Mouse (Mus musculus): ENCODE measurements around the gene Dnah12. TPM values are rescaled to one million over a fixed set of nuclear protein-coding genes. Genes with fewer than 3 reads are reported as not detected.
"Not testable (repeated sequence)": the region's sequence is repeated elsewhere in the genome, so short reads cannot be mapped to it uniquely, and the experiment has no call there.

The Dnah12 gene
- polyA plus RNA-seq, 1 experiment: 0.15 TPM

DNA sequence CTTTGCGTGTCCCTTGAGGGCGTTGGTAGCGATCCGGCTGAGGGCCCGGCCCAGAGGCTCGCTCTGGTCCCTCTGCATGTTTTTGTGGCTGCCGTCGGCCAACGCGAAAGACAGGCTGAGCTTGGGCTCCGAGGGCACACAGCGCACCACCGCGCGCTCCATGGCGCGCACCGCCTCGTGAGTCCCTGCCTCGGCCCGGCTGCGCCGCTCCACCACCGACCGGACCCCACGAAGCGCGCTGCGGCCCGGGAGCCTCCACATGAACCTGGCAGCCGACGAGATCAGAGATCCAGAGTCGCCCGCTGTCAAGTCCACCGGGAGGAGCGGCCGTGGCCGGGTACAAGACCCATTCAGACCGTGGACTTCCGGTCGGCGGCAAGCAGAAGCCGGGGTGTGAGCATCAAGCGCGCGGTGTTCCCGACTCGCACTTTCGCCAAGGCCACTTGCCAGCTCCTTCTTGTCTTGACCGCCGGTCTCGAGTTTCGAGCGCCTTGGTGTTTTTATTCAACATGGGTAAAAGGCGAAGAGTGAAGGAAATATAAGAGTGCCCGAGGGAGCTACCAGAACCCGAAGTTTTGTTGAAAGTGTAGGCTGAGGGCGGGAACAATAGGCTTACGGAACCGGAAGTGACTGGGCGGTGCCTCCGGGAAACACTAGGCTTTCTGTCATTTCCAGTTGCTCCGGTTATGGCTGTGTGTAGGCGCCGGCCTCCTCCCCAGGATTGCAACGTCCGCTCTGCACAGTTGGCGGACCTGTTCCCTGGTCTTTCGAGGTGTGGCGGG, 23.6 kb upstream of the Dnah12 start, which contains the start of gene Pde12:
Gene Pde12 (minus strand): TSS at position 592 of the 782 bp plus-strand sequence.
- TF ChIP-seq POLR2A (IDR thresholded peaks at IDR 0.05; ENCODE audit: insufficient read depth, low read length): peak; percentile 26
- no peak for TF ChIP-seq CTCF (IDR thresholded peaks at IDR 0.05; ENCODE audit: low read depth, low read length)
- Histone ChIP-seq H3K9ac (ENCODE audit: low read depth, poor library complexity, severe bottlenecking) (peak within 1 kb of the TSS; percentile 80), H3K4me1 (ENCODE audit: control insufficient read depth, insufficient read depth, low read length) (no peaks in the 10 kb centered on the region), H3K27ac (ENCODE audit: insufficient read depth, low read length) (peak within 1 kb of the TSS; percentile 55), H3K4me3 (ENCODE audit: low read depth, low read length) (peak within 1 kb of the TSS; percentile 75), H3K27me3 (ENCODE audit: control insufficient read depth, insufficient read depth, low read length, poor library complexity, severe bottlenecking) (no peaks in the 10 kb centered on the region), H3K9me3 (replicated peaks; ENCODE audit: control insufficient read depth, insufficient read depth, low read length, poor library complexity, severe bottlenecking) (no peaks in the 10 kb centered on the region), H3K36me3 (ENCODE audit: control insufficient read depth, insufficient read depth, low read length, poor library complexity, severe bottlenecking) (peaks cover 20% of the 10 kb centered on the region)

- Histone ChIP-seq H3K4me3 (ENCODE audit: low read depth, low read length) (no peak overlapping the region), H3K9me3 (replicated peaks; ENCODE audit: control insufficient read depth, insufficient read depth, low read length, poor library complexity, severe bottlenecking) (no peaks in the 10 kb centered on the region), H3K27ac (ENCODE audit: insufficient read depth, low read length) (no peak overlapping the region), H3K4me1 (ENCODE audit: control insufficient read depth, insufficient read depth, low read length) (peaks cover under 1% of the 10 kb centered on the region), H3K27me3 (ENCODE audit: control insufficient read depth, insufficient read depth, low read length, poor library complexity, severe bottlenecking) (no peaks in the 10 kb centered on the region), H3K9ac (ENCODE audit: low read depth, poor library complexity, severe bottlenecking) (no peak overlapping the region), H3K36me3 (ENCODE audit: control insufficient read depth, insufficient read depth, low read length, poor library complexity, severe bottlenecking) (peaks cover 6% of the 10 kb centered on the region)
- no peak for TF ChIP-seq POLR2A (IDR thresholded peaks at IDR 0.05; ENCODE audit: insufficient read depth, low read length)
- TF ChIP-seq CTCF (IDR thresholded peaks at IDR 0.05; ENCODE audit: low read depth, low read length): no peak
- no peak for TF ChIP-seq EP300 (IDR thresholded peaks at IDR 0.05; ENCODE audit: insufficient read depth, low read depth, low read length)
These were observed 22.1 kb upstream of the Dnah12 start for GRCm38 (mm10) chr14:26670964-26671363.

DNA sequence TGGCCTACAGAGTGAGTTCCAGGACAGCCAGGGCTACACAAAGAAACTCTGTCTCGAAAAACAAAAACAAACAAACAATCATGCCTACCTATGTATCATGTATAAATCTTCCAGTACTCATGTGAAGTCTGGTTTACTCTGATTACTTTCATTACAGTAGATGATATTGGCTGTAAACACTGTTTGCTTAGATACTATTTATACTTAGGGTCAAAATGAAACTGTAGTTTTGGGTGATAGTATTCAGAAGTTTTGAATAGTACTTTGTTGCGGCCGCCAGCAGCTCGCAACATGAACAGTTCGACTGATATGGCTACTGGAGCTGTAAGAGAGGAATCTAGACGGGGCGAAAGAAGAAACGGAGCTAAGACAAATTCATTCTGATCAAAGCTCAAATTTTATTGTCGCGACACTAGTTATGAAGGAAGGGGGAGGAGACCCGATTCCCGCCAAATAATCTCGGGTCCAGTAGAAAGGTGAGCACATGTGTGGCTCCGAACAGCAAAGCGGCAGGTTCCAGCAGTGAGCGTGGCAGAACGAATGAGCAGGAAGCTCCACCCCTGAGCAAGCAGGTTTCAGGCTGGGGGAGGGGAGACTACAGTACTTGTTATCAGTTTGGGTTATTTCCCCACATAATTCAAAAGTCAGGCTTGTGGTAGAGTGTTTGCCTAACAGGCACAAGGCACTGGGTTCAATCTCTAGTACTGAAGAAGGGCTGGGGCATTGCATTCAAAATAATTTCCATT, 21.0 kb upstream of the Dnah12 start:
- H3K9ac ChIP-seq (ENCODE audit: low read depth, poor library complexity, severe bottlenecking); H3K4me1 ChIP-seq (ENCODE audit: control insufficient read depth, insufficient read depth, low read length); H3K9me3 ChIP-seq (replicated peaks; ENCODE audit: control insufficient read depth, insufficient read depth, low read length, poor library complexity, severe bottlenecking); H3K27me3 ChIP-seq (ENCODE audit: control insufficient read depth, insufficient read depth, low read length, poor library complexity, severe bottlenecking); H3K27ac ChIP-seq (ENCODE audit: insufficient read depth, low read length); H3K4me3 ChIP-seq (ENCODE audit: low read depth, low read length); H3K36me3 ChIP-seq (ENCODE audit: control insufficient read depth, insufficient read depth, low read length, poor library complexity, severe bottlenecking): not testable (repeated sequence)

- H3K4me3 ChIP-seq (ENCODE audit: low read depth, low read length); H3K36me3 ChIP-seq (ENCODE audit: control insufficient read depth, insufficient read depth, low read length, poor library complexity, severe bottlenecking); H3K9me3 ChIP-seq (replicated peaks; ENCODE audit: control insufficient read depth, insufficient read depth, low read length, poor library complexity, severe bottlenecking); H3K4me1 ChIP-seq (ENCODE audit: control insufficient read depth, insufficient read depth, low read length); H3K27me3 ChIP-seq (ENCODE audit: control insufficient read depth, insufficient read depth, low read length, poor library complexity, severe bottlenecking); H3K27ac ChIP-seq (ENCODE audit: insufficient read depth, low read length); H3K9ac ChIP-seq (ENCODE audit: low read depth, poor library complexity, severe bottlenecking): not testable (repeated sequence)
These were observed 18.5 kb upstream of the Dnah12 start for GRCm38 (mm10) chr14:26674476-26675169.

DNA sequence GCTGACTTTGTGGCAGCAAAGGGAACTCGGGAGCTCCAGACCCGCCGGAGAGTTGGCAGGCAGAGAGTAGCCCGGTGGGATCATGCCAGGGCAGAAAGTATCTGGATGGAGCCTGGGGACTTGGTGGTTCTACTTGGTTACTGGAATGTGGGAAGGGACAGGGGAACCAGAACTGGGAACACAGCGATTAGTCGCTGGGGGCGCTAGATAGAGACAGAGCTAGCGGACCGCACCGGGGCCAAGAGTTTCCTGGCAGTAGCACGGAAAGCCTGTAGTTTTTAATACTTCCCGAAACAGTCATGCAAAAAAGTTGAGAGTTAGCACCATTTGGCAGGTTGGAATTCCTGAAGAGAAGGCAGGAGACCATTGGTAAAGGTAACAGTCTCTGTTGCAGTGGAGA, 17.7 kb upstream of the Dnah12 start:
- H3K27ac ChIP-seq (ENCODE audit: insufficient read depth, low read length): no peak overlapping the region
- H3K4me1 ChIP-seq (ENCODE audit: control insufficient read depth, insufficient read depth, low read length): peaks cover 2% of the 10 kb centered on the region
- TF ChIP-seq CTCF (IDR thresholded peaks at IDR 0.05; ENCODE audit: low read depth, low read length): peak; percentile 57
- no peak for TF ChIP-seq EP300 (IDR thresholded peaks at IDR 0.05; ENCODE audit: insufficient read depth, low read depth, low read length)
- no peak overlapping the region for H3K4me3 ChIP-seq (ENCODE audit: low read depth, low read length)
- H3K27me3 ChIP-seq (ENCODE audit: control insufficient read depth, insufficient read depth, low read length, poor library complexity, severe bottlenecking): no peaks in the 10 kb centered on the region
- H3K9ac ChIP-seq (ENCODE audit: low read depth, poor library complexity, severe bottlenecking): no peak overlapping the region
- H3K9me3 ChIP-seq (replicated peaks; ENCODE audit: control insufficient read depth, insufficient read depth, low read length, poor library complexity, severe bottlenecking): no peaks in the 10 kb centered on the region
- no peaks in the 10 kb centered on the region for H3K36me3 ChIP-seq (ENCODE audit: control insufficient read depth, insufficient read depth, low read length, poor library complexity, severe bottlenecking)

GRCm38 (mm10) chr14:26675791-26676190, 17.3 kb upstream of the Dnah12 start:
- Histone ChIP-seq H3K9me3 (replicated peaks; ENCODE audit: control insufficient read depth, insufficient read depth, low read length, poor library complexity, severe bottlenecking) (no peaks in the 10 kb centered on the region), H3K9ac (ENCODE audit: low read depth, poor library complexity, severe bottlenecking) (no peak overlapping the region), H3K4me3 (ENCODE audit: low read depth, low read length) (no peak overlapping the region), H3K27me3 (ENCODE audit: control insufficient read depth, insufficient read depth, low read length, poor library complexity, severe bottlenecking) (no peaks in the 10 kb centered on the region), H3K27ac (ENCODE audit: insufficient read depth, low read length) (no peak overlapping the region), H3K36me3 (ENCODE audit: control insufficient read depth, insufficient read depth, low read length, poor library complexity, severe bottlenecking) (no peaks in the 10 kb centered on the region), H3K4me1 (ENCODE audit: control insufficient read depth, insufficient read depth, low read length) (peaks cover 2% of the 10 kb centered on the region)
- TF ChIP-seq EP300 (IDR thresholded peaks at IDR 0.05; ENCODE audit: insufficient read depth, low read depth, low read length) (no peak), POLR2A (IDR thresholded peaks at IDR 0.05; ENCODE audit: insufficient read depth, low read length) (no peak), CTCF (IDR thresholded peaks at IDR 0.05; ENCODE audit: low read depth, low read length) (no peak)

Data from ES-Bruce4 (cell line).